Mouse (Mus musculus) lung, postnatal 0 days (tissue): ENCODE data around the gene Sult2a6. TPM values are rescaled to one million over a fixed set of nuclear protein-coding genes. Genes with fewer than 3 reads are reported as not detected.

Experiments
- ATAC-seq: fragments of 200-750 bp; cut with Nextera tagmentation; 2 replicates; pipeline ENCODE4 v1.8.0; 2017; ENCODE audit warnings: moderate library complexity
- DNase-seq: peaks from one replicate; pipeline ENCODE4 v3.0.0-alpha.2; 2016; ENCODE audit warnings: low spot score
- H3K27ac ChIP-seq: fragments of 300-500 bp; sonication (generic); 2 replicates; pipeline ENCODE4 v1.5.1; 2014; ENCODE audit warnings: antibody characterized with exemption, mild to moderate bottlenecking, low read length, mixed read lengths
- H3K27me3 ChIP-seq: fragments of 300-500 bp; sonication (generic); replicated peaks from 2 replicates; pipeline ENCODE4 v1.6.1; 2014; ENCODE audit warnings: low read length, mixed read lengths; ENCODE audit not compliant: insufficient read depth
- H3K36me3 ChIP-seq: fragments of 300-500 bp; sonication (generic); 2 replicates; pipeline ENCODE4 v1.6.1; 2014; ENCODE audit warnings: low read length, mixed read lengths; ENCODE audit not compliant: insufficient read depth
- H3K4me1 ChIP-seq: fragments of 300-500 bp; sonication (generic); 2 replicates; pipeline ENCODE4 v1.6.1; 2014; ENCODE audit warnings: antibody characterized with exemption, low read depth, low read length, mixed read lengths; ENCODE audit not compliant: insufficient read depth
- H3K4me2 ChIP-seq: fragments of 300-500 bp; sonication (generic); replicated peaks from 2 replicates; pipeline ENCODE4 v1.6.1; 2014; ENCODE audit warnings: low read depth, mild to moderate bottlenecking, low read length, moderate library complexity, mixed read lengths
- H3K4me3 ChIP-seq: fragments of 300-500 bp; sonication (generic); 2 replicates; pipeline ENCODE4 v1.5.1; 2014; ENCODE audit warnings: low read depth, low read length
- H3K9ac ChIP-seq: fragments of 300-500 bp; sonication (generic); replicated peaks from 2 replicates; pipeline ENCODE4 v1.6.1; 2014; ENCODE audit warnings: low read depth, mild to moderate bottlenecking
- H3K9me3 ChIP-seq: fragments of 300-500 bp; sonication (generic); 2 replicates; pipeline ENCODE4 v1.6.1; 2016; ENCODE audit warnings: low read length, mixed read lengths
- CTCF ChIP-seq: IDR thresholded peaks from 2 replicates; pipeline ENCODE4 v1.5.1; 2016; ENCODE audit warnings: antibody characterized with exemption, mild to moderate bottlenecking
- EP300 ChIP-seq: IDR thresholded peaks from 2 replicates; pipeline ENCODE4 v1.6.1; 2016; ENCODE audit warnings: antibody characterized with exemption, mild to moderate bottlenecking, control low read depth
- WGBS: fragments of 180-500 bp; shearing (Covaris S2); extraction: QIAGEN DNeasy Blood & Tissue Kit; methylation state at CpG from one replicate; pipeline ENCODE4 v1.1.7; 2014; 5-methylcytosine and 5-hydroxymethylcytosine counted together
- polyA plus RNA-seq: library from polyadenylated mRNA; unstranded; fragments of >200 nt; fragmentation: Nextera tagmentation; extraction: Ambion mirVana; gene quantifications from 2 replicates; pipeline ENCODE4 v1.2.1, GENCODE M21; 2015

Sult2a6 gene
- not detected in 2 replicates for polyA plus RNA-seq

DNA sequence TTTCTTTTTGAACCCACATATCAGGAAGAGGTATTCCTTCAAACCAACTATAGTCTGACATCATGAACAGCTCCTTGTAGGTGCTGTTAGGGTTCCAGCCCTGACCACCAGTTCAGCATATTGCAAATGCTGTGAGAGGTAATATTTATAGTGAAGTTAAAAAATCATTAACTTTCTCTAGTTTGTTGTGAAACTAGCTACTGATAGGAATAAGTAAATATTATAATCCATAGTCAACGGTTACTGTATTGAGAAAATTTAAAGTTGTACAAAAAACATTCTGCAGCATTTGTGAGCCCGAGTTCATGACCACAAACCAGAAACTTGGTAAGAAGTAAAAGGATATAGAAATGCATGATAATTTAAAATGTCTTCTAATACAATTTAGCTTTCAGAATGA lies at the start of gene Sult2a6:
Gene Sult2a6 (minus strand): TSS at position 101 of the 400 bp plus-strand sequence.
- no peak for TF ChIP-seq CTCF
- ATAC-seq (no peak), DNase-seq (no peak)
- Histone ChIP-seq H3K4me3 (no peak within 1 kb of the TSS), H3K27me3 (no peaks in the 10 kb centered on the region), H3K4me1 (no peaks in the 10 kb centered on the region), H3K27ac (no peak within 1 kb of the TSS), H3K9ac (no peak within 1 kb of the TSS), H3K36me3 (no peaks in the 10 kb centered on the region), H3K9me3 (peaks cover under 1% of the 10 kb centered on the region; the same call in 1 of the 2 replicates), H3K4me2 (no peak within 1 kb of the TSS)
- 70% methylated on average over 2 of the region's 2 CpGs for WGBS

DNA sequence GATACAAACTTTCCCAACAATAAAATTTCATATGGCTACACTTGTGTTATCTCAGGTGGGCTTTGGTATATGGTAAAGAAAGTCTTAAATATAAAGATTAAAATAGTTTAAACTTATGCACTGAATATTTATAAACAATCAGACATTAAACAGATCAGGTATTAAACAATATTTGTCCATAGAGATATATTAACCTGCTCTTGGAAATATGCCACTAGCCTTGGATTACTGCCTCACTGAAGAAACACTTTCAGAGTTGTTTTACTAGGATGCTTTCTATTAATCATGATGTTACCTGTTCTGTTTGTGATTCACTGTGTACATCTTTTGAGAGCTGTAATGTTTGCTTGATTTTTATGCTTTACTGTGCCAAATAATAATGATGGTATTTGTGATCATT lies 39.4 kb downstream of the Sult2a6 start:
- H3K27me3 ChIP-seq, result no peaks in the 10 kb centered on the region
- no peaks in the 10 kb centered on the region for H3K36me3 ChIP-seq
- DNase-seq (no peak), ATAC-seq (no peak)
- no peak overlapping the region for H3K4me2 ChIP-seq
- H3K4me1 ChIP-seq, result no peaks in the 10 kb centered on the region
- TF ChIP-seq CTCF, result no peak
- no peak overlapping the region for H3K9ac ChIP-seq
- no peak overlapping the region for H3K27ac ChIP-seq
- no peaks in the 10 kb centered on the region for H3K9me3 ChIP-seq
- H3K4me3 ChIP-seq, result no peak overlapping the region

DNA sequence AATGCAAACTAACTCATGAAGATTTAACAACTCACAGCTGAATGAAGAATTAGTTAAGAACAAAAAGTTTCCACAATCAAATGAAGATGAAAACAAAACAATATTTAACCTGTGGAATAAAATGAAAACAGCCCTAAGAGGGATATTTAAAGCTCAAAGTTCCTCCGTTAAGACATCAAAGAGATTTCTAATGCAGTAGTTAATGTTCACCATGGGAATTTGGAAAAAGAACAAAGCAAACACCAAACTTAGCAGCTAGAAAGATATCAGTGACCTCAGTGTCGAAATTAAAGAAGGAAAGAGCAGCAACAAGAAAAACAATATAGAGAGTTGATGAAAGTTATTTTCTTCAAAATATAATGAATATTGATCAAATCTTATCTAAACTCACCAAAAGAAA lies 51.3 kb downstream of the Sult2a6 start:
- Histone ChIP-seq H3K36me3 (no peaks in the 10 kb centered on the region), H3K9ac (no peak overlapping the region), H3K9me3 (no peaks in the 10 kb centered on the region), H3K4me3 (no peak overlapping the region), H3K27me3 (no peaks in the 10 kb centered on the region), H3K4me2 (no peak overlapping the region), H3K4me1 (no peaks in the 10 kb centered on the region), H3K27ac (no peak overlapping the region)
- WGBS, result 44% methylated on average over 2 of the region's 2 CpGs
- TF ChIP-seq CTCF (no peak), EP300 (no peak)
- ATAC-seq (no peak), DNase-seq (no peak)

DNA sequence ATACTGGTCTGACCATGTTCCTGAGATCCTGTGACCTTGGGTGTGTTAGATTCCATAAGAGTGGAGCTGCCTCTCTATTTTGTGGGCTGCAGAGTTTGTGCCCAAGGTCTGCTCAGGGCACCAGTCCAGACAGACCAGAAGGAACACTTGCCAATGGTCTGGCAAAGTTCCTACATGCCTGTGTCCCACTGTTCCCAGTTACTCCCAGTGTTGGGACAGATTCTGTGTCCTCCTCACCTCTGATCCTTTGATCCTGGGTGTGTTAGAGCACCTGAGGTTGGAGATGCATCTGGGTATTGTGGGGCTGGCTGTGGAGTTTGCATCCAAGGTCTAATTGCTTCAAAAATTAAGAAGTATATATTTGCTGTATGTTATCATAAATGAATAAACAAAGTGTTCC lies 52.2 kb downstream of the Sult2a6 start:
- no peak for ATAC-seq

More for the DNA sequence above, 52.2 kb downstream of the Sult2a6 start:
- Histone ChIP-seq H3K36me3 (no peaks in the 10 kb centered on the region), H3K27me3 (no peaks in the 10 kb centered on the region), H3K4me2 (no peak overlapping the region), H3K9me3 (no peaks in the 10 kb centered on the region), H3K27ac (no peak overlapping the region), H3K4me1 (no peaks in the 10 kb centered on the region), H3K4me3 (no peak overlapping the region), H3K9ac (no peak overlapping the region)
- TF ChIP-seq CTCF (no peak), EP300 (no peak)
- no peak for DNase-seq

Other genes starting within 250 kb of the Sult2a6 start
- not detected in 2 replicates for gene Sult2a3, start 131.8 kb downstream of the Sult2a6 start, polyA plus RNA-seq
- gene Obox8, start 78.7 kb upstream of the Sult2a6 start, polyA plus RNA-seq, result not detected in 2 replicates
- gene Sult2a8, start 191.9 kb upstream of the Sult2a6 start, polyA plus RNA-seq, result not detected in 2 replicates
- not detected in 2 replicates for gene Sult2a7, start 239.4 kb upstream of the Sult2a6 start, polyA plus RNA-seq